Mouse (Mus musculus) heart, embryonic 13.5 days (tissue): Measurements from ENCODE around the gene Hoxa5. TPM values are rescaled to one million over a fixed set of nuclear protein-coding genes. Genes with fewer than 3 reads are reported as not detected.

ENCODE experiments used
- ATAC-seq: fragments of 200-750 bp; cut with Nextera tagmentation; 2 replicates; pipeline ENCODE4 v1.8.0; 2017; ENCODE audit warnings: moderate TSS enrichment; ENCODE audit not compliant: insufficient number of reproducible peaks, low FRiP score, low TSS enrichment; ENCODE audit errors: extremely low read depth
- H3K27ac ChIP-seq: fragments of 300-500 bp; sonication (generic); replicated peaks from 2 replicates; pipeline ENCODE4 v1.5.1; 2015; ENCODE audit warnings: moderate library complexity, mild to moderate bottlenecking, inconsistent platforms
- H3K27me3 ChIP-seq: fragments of 300-500 bp; sonication (generic); replicated peaks from 2 replicates; pipeline ENCODE4 v1.6.1; 2015; ENCODE audit warnings: mild to moderate bottlenecking, inconsistent platforms
- H3K36me3 ChIP-seq: fragments of 300-500 bp; sonication (generic); 2 replicates; pipeline ENCODE4 v1.6.1; 2015; ENCODE audit warnings: mild to moderate bottlenecking, inconsistent platforms
- H3K4me1 ChIP-seq: fragments of 300-500 bp; sonication (generic); 2 replicates; pipeline ENCODE4 v1.6.1; 2015; ENCODE audit warnings: inconsistent platforms
- H3K4me2 ChIP-seq: fragments of 300-500 bp; sonication (generic); 2 replicates; pipeline ENCODE4 v1.6.1; 2015; ENCODE audit warnings: inconsistent platforms, mild to moderate bottlenecking, moderate library complexity
- H3K4me3 ChIP-seq: fragments of 300-500 bp; sonication (generic); 2 replicates; pipeline ENCODE4 v1.5.1; 2015; ENCODE audit warnings: moderate library complexity, mild to moderate bottlenecking, inconsistent platforms
- H3K9ac ChIP-seq: fragments of 300-500 bp; sonication (generic); 2 replicates; pipeline ENCODE4 v1.6.1; 2015; ENCODE audit warnings: inconsistent platforms, mild to moderate bottlenecking, moderate library complexity
- H3K9me3 ChIP-seq: fragments of 300-500 bp; sonication (generic); 2 replicates; pipeline ENCODE4 v1.6.1; 2016; ENCODE audit warnings: inconsistent platforms
- WGBS: fragments of 180-500 bp; shearing (Covaris S2); methylation state at CpG from one replicate; pipeline ENCODE4 v1.1.7; 2015; ENCODE audit warnings: mixed read lengths; 5-methylcytosine and 5-hydroxymethylcytosine counted together
- polyA plus RNA-seq: library from polyadenylated mRNA; unstranded; fragments of >200 nt; fragmentation: Nextera tagmentation; extraction: Ambion mirVana; gene quantifications from 2 replicates; pipeline ENCODE4 v1.2.1, GENCODE M21; 2015

Hoxa5 gene
- polyA plus RNA-seq, 1 experiment from 2014 or later = 5.9 TPM

GRCm38 (mm10) chr6:52170166-52170897, 34.1 kb downstream of the Hoxa5 start:
- WGBS = 5% methylated on average over 40 of the region's 40 CpGs
- no peaks in the 10 kb centered on the region for H3K36me3 ChIP-seq
- H3K4me1 ChIP-seq = peaks cover 21% of the 10 kb centered on the region
- H3K4me2 ChIP-seq = peak overlapping the region; percentile 44
- H3K9me3 ChIP-seq = no peaks in the 10 kb centered on the region
- H3K4me3 ChIP-seq = peak overlapping the region; percentile 25
- ATAC-seq = peak; percentile 5; the same call in 1 of the 2 replicates
- peaks cover 98% of the 10 kb centered on the region for H3K27me3 ChIP-seq
- peak overlapping the region; percentile 74 for H3K27ac ChIP-seq
- H3K9ac ChIP-seq = peak overlapping the region; percentile 59

DNA sequence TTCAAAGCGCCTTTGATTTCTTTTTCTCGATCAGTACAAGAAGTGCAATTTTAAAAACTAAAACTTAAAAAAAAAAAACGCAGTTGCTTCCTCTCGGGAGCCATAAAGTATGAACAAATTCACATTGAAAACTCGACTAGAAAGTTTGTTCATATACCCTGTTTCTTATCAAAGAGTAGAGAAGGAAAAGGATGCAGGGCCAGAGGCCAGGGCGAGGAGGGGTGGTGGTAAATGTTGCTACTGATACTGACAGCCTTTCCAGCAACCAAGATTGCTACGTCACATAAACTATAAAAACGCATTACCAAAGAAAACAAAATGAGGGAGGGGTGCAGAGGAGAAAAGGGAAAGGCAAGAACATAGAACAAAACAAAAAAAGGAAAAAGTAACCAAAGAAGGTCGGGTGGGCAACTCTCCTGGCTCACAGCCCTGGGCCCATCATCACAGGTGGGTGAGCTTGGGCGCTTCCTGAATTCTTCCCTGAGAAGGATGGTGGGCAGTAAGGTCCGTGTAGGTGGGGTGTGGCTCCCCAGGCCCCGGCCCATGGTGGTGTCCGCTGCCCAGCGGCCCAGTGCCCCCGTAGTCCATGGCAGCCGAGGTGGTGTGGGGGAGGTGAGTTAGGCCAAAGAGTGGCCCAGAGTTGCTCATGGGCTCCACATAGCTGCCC, 34.8 kb downstream of the Hoxa5 start:
- peak overlapping the region; percentile 59 for H3K4me2 ChIP-seq
- 11% methylated on average over 16 of the region's 16 CpGs for WGBS
- peaks cover 98% of the 10 kb centered on the region for H3K27me3 ChIP-seq
- peak overlapping the region; percentile 74 for H3K27ac ChIP-seq
- H3K36me3 ChIP-seq = no peaks in the 10 kb centered on the region
- no peak for ATAC-seq
- peak overlapping the region; percentile 25; the same call in 1 of the 2 replicates for H3K4me3 ChIP-seq
- H3K9ac ChIP-seq = peak overlapping the region; percentile 59
- H3K9me3 ChIP-seq = no peaks in the 10 kb centered on the region
- H3K4me1 ChIP-seq = peaks cover 21% of the 10 kb centered on the region

GRCm38 (mm10) chr6:52168191-52169055, 36.0 kb downstream of the Hoxa5 start:
- Histone ChIP-seq H3K9me3 (no peaks in the 10 kb centered on the region), H3K4me1 (peaks cover 21% of the 10 kb centered on the region), H3K4me2 (peak overlapping the region; percentile 59), H3K27ac (peak overlapping the region; percentile 79), H3K36me3 (no peaks in the 10 kb centered on the region), H3K27me3 (peaks cover 99% of the 10 kb centered on the region), H3K4me3 (peak overlapping the region; percentile 36), H3K9ac (peak overlapping the region; percentile 73)
- WGBS = 3% methylated on average over 42 of the region's 42 CpGs
- no peak for ATAC-seq

DNA sequence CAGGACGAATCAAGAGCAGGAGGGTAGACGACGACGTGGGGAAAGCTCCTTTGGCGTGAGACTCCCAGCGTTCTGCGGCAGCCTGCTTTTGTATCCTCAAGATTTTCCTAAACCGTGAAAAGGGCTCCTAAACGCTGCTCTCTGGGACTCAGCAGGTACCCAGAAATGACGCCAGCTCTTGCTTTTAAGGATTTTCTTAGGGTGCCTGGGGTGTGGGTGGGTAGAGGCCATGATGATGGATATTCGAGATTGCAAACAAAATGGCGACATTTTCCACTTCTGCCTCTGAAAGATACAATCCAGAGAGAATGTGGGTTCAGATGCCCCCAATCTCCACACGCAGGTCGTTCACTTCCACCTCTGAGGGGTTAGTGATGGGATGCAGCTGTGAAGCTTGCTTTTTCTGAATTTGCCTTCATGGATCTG, 36.6 kb downstream of the Hoxa5 start:
- no peaks in the 10 kb centered on the region for H3K36me3 ChIP-seq
- H3K4me2 ChIP-seq = peak overlapping the region; percentile 59
- peak overlapping the region; percentile 36 for H3K4me3 ChIP-seq
- H3K27ac ChIP-seq = peak overlapping the region; percentile 79
- peaks cover 99% of the 10 kb centered on the region for H3K27me3 ChIP-seq
- WGBS = 10% methylated on average over 14 of the region's 14 CpGs
- H3K9me3 ChIP-seq = no peaks in the 10 kb centered on the region
- peaks cover 19% of the 10 kb centered on the region for H3K4me1 ChIP-seq
- no peak for ATAC-seq
- peak overlapping the region; percentile 73 for H3K9ac ChIP-seq

DNA sequence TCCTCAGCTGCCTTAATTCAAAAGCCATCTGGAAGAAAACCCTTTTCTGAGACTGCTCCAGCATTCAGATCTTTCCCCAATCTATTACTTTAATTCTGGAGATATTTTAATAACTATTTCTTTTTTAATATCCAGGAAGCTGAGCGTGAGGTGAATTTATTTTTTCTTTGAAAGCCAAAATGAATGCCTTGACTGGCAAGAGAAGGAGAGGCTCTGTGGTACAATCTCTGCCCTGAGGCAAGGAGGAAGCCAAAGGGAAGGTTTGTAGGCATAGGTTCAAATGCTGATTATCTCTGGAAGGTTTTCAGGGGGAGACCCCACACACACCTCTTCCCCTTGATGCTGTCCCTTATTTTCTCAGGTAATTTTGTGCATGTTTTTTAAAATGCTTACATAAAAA, 37.2 kb downstream of the Hoxa5 start:
- H3K36me3 ChIP-seq = no peaks in the 10 kb centered on the region
- peak overlapping the region; percentile 36 for H3K4me3 ChIP-seq
- peak overlapping the region; percentile 79 for H3K27ac ChIP-seq
- peak overlapping the region; percentile 59 for H3K4me2 ChIP-seq
- H3K27me3 ChIP-seq = peaks cover 99% of the 10 kb centered on the region
- 18% methylated on average over 1 of the region's 1 CpGs for WGBS
- no peaks in the 10 kb centered on the region for H3K9me3 ChIP-seq
- peaks cover 14% of the 10 kb centered on the region; the same call in 1 of the 2 replicates for H3K4me1 ChIP-seq
- H3K9ac ChIP-seq = peak overlapping the region; percentile 73
- no peak for ATAC-seq

DNA sequence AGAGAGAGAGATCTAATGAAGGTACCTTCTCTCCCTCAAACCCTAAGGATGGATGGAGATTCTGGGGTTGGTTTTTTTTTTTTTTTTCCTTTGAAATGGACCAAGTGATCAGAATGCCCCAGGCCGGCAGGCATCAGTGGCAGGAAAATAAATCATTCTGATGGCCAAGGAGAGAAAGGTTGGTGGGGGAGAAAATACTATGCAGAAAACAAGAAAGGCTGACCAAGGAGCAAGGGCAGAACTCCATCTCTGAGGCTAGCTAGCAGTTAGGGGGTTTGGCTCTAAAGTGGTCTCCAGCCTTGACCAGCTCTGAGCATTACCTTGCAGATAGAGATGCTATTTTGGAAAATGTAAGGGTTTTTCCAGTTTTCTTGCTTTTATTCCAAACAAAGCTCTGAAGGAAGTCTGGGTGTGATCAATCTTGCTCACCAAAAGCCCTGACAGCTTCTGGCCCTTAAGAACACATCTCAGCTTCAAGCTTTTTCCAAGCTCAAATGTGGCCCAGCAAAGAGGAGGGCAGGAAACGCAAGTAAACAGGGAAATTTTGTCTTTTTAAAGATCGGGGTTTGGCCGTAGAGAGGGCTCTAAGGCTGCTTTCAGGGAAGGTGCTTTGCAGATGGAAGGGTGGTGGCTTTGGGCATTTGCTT, 37.8 kb downstream of the Hoxa5 start:
- Histone ChIP-seq H3K36me3 (no peaks in the 10 kb centered on the region), H3K4me2 (peak overlapping the region; percentile 59), H3K27me3 (peaks cover 99% of the 10 kb centered on the region), H3K9ac (peak overlapping the region; percentile 59), H3K27ac (peak overlapping the region; percentile 79), H3K4me1 (peaks cover 14% of the 10 kb centered on the region; the same call in 1 of the 2 replicates), H3K4me3 (peak overlapping the region; percentile 51), H3K9me3 (no peaks in the 10 kb centered on the region)
- ATAC-seq = no peak
- whole genome bisulfite sequencing = 12% methylated on average over 4 of the region's 4 CpGs

DNA sequence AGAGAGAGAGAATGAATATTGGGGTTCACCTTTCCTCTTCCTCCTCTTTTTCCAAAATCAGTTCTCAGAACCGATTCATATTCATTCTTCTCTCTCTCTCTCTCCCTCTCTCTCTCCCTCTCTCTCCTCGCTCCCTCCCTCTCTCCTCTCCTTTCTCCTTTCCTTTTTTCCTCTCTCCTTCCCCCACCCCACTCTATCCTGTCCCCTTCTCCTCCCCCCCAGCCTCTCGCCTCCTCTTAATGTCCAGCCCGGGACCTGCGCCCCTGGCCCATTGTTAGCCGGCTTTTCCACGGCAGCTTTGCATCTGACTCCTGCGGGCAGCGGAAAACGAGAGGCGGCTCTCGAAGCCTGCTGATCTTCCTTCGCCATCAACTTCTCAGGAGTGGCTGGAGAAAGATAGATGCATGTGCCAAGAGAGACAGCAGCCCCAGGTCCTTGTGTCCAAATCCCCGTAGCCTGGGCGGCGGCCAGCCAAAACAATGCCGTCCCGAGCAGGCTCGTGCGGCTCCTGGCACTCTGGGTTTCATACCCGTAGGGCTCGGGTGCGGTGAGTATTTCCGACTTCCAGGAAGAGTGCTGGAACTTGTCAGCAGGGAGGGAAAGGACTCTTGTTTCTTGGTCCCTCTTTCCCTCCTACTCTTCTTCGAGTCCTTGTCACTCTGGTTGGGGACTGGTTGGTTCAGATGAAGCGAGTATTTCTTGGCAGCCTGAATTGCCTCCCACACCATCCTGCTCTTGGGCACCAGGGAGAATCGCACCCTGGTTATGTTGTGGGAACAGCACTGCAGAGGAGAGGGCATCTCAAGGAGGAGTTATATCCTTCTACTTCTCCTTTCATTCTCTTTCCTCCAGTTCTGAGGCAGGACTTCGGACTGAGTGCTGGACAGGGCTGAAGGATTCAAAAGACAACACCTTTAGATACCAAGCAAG, 38.7 kb downstream of the Hoxa5 start:
- 2% methylated on average over 28 of the region's 28 CpGs for WGBS
- Histone ChIP-seq H3K27ac (peak overlapping the region; percentile 79), H3K9ac (peak overlapping the region; percentile 59)

DNA sequence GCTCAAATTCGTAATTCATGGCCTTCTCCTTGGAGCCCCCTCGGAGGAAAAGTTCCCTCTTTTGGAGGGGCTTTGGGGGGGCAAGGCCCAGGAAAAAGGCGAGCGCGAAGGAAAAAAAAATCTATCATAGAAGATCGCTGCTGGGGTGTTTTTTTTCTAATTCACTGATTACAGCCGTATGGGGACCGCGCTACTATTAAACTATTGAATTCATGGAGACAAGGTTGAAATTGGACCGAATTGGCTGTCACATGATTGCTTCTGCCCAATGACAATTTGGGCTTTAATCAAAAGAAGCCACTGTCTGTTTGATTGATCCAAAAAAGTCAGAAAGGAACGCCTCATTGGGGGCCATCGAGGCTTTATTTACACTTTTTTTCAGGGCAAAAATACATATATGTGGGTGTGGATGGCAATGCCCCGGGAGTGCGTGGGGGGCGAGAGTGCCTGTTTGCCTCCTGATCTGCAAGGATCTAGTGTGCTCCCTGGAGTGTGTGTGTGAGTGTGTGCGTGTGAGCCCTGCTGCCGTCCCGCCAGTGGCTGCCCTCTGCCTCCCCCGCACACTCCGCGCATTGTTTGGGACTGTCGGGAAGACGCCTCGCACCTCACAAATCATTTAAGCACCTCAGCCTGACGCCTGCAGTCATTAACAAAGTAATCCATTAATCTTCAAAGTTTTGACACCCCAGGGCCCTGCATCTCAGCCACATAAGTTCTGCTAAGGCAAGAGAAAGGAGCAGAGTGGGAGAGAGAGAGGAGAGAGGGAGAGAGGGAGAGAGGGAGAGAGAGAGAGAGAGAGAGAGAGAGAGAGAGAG, 39.6 kb downstream of the Hoxa5 start, which contains the start of gene Hoxa2:
Gene Hoxa2, minus strand, starts transcription at position 206 of the 815 bp plus-strand sequence.
- no peaks in the 10 kb centered on the region for H3K36me3 ChIP-seq
- under 1% methylated on average over 25 of the region's 25 CpGs for WGBS
- ATAC-seq = no peak

More for the DNA sequence above, 38.7 kb downstream of the Hoxa5 start:
- H3K4me3 ChIP-seq = peak overlapping the region; percentile 51
- no peaks in the 10 kb centered on the region for H3K9me3 ChIP-seq
- peaks cover 98% of the 10 kb centered on the region for H3K27me3 ChIP-seq
- no peak for ATAC-seq
- no peaks in the 10 kb centered on the region for H3K36me3 ChIP-seq
- H3K4me2 ChIP-seq = peak overlapping the region; percentile 59
- peaks cover 10% of the 10 kb centered on the region for H3K4me1 ChIP-seq

DNA sequence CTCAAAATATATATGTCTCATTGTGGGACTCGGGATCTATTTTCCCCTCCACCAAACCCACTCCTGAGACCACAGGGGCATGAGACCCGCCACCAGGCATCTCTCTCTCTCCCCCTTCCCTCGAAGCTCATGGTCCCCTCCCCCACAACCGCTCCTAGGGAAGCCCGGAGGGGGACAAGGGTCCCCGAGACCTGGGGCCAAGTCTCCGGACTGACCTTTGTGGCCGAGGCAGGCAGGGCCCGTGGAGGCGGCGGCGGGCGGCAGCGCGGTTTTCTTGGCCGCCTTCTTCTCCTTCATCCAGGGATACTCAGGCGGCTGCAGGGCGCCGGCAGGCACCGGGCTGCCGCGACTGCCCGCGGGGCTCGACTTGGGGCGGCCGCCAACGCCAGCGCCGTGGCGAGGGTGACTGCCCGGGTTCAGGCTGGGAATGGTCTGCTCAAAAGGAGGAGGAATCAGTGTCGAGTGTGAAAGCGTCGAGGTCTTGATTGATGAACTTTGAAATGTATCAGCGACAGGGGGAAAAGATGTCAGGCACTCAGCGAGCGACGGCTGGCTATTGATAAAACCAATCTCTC, 40.2 kb downstream of the Hoxa5 start:
- Histone ChIP-seq H3K36me3 (no peaks in the 10 kb centered on the region), H3K4me2 (peak overlapping the region; percentile 59), H3K9me3 (no peaks in the 10 kb centered on the region), H3K4me3 (peak overlapping the region; percentile 51), H3K4me1 (peaks cover 15% of the 10 kb centered on the region), H3K27ac (peak overlapping the region; percentile 79), H3K27me3 (peaks cover 98% of the 10 kb centered on the region), H3K9ac (peak overlapping the region; percentile 72)
- no peak for ATAC-seq
- WGBS = 4% methylated on average over 39 of the region's 39 CpGs

More for the DNA sequence above, 39.6 kb downstream of the Hoxa5 start, which contains the start of gene Hoxa2:
- Histone ChIP-seq H3K4me1 (peaks cover 11% of the 10 kb centered on the region), H3K27me3 (peaks cover 98% of the 10 kb centered on the region), H3K27ac (peak within 1 kb of the TSS; percentile 79), H3K4me2 (peak within 1 kb of the TSS; percentile 59), H3K9ac (peak within 1 kb of the TSS; percentile 72), H3K9me3 (no peaks in the 10 kb centered on the region), H3K4me3 (peak within 1 kb of the TSS; percentile 51)
